Mouse (Mus musculus): Measurements from ENCODE around the gene Tssk4. TPM values are rescaled to one million over a fixed set of nuclear protein-coding genes. Genes with fewer than 3 reads are reported as not detected.

Gene Tssk4
- polyA plus RNA-seq (2015; fragmentation: Nextera tagmentation; extraction: Ambion mirVana) = 0.91 and 1.0 TPM in 2 replicates

DNA sequence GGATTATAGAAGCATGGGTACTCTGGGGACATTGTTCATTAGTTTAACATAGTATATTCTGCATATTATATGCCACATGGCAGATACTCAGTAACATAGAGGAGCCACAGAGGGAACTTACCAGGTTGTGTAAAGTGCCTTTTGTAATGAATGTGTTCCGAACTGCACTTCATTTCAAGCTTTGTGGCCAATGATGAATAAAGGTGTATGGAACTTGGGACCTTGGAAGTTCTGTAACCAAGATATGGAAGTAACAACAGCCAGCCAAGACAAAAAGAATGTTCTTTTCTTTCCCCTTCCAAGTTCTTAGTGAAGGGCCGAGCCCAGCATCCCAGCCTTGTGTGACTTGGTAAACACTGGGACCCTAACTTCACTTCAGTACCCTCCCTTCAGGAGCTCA lies at the start of gene Tssk4:
Gene Tssk4, plus strand, starts transcription at position 301 of the 400 bp plus-strand sequence.
- no peaks in the 10 kb centered on the region for H3K27me3 ChIP-seq
- peaks cover 17% of the 10 kb centered on the region for H3K36me3 ChIP-seq
- no peak within 1 kb of the TSS for H3K9ac ChIP-seq
- no peak within 1 kb of the TSS for H3K27ac ChIP-seq
- H3K9me3 ChIP-seq = no peaks in the 10 kb centered on the region
- WGBS = 93% methylated on average over 2 of the region's 2 CpGs
- peaks cover 5% of the 10 kb centered on the region for H3K4me1 ChIP-seq
- H3K4me2 ChIP-seq (replicated peaks) = no peak within 1 kb of the TSS
- no peak for ATAC-seq (ENCODE audit: low FRiP score, low read depth)
- no peak within 1 kb of the TSS for H3K4me3 ChIP-seq

DNA sequence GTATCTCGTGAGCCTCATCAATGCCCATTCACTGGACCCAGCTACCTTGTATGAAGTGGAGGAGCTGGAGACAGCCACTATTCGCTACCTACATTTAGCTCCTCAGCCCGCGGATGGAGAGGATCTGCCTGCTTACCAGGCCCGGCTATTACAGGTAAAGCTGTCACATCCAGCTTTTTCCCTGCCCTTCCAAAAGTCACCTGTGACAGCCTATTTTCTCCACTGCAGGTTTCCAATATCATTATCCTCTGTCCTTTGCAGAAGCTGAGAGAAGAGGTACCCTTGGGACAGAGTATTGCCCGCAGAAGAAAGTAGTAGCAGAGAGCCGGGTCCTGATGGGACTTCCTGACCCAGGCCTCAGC lies 46.7 kb upstream of the Tssk4 start, which contains the start of gene Irf9:
Gene Irf9, plus strand, starts transcription at position 301 of the 362 bp plus-strand sequence.
- 81% methylated on average over 7 of the region's 7 CpGs for WGBS
- Histone ChIP-seq H3K4me3 (peak within 1 kb of the TSS; percentile 41), H3K27ac (peak within 1 kb of the TSS; percentile 72), H3K4me2 (replicated peaks) (peak within 1 kb of the TSS; percentile 64), H3K27me3 (no peaks in the 10 kb centered on the region), H3K4me1 (peaks cover 17% of the 10 kb centered on the region), H3K9ac (peak within 1 kb of the TSS; percentile 65), H3K36me3 (peaks cover 80% of the 10 kb centered on the region), H3K9me3 (no peaks in the 10 kb centered on the region)
- no peak for ATAC-seq (ENCODE audit: low FRiP score, low read depth)

DNA sequence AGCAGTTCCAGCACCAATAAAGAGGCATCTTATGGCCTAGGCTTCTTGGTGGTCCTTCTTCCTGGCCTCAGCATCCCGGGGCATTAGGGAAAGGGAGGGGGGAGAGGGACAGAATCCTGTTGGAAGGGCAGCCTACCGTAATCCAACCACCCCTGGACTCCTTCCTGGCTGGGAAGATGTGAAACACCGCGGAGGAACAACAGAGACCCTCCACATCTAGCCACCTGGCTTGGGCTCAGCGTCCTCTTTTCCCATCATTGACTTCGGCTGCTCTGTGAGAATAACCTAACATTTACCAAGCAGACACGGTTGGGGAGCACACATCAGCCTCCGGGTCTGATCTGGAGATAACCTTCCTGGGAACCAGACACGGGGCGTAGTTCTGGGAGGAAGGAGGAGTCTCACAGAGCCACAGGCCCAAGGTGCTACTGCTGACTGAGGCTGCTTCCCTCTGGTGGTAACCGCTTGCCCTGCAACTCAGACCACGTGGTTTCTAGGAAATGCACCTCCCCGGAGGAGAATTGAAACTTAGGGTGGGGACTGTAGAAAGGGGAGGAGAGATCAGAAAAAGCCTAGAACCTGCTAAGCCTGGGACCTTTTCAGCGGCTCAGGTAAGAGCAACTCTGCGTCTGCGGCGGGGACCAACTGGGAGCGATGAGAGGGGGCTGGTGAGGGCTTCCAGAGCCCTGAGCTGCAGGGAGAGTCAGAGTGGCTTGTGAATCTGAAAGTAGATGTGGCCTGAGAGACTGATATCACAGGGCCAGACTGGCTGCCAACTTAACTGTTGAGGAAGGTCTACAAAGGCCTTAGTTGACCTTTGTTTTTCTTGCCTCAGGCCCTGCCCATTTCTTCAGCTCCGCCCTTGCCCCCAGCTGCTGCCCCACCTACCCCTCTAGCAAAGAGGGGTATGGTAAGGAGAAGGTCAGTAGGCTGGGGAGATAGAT lies 46.1 kb upstream of the Tssk4 start:
- peak overlapping the region; percentile 65 for H3K9ac ChIP-seq
- H3K36me3 ChIP-seq = peaks cover 80% of the 10 kb centered on the region
- peak overlapping the region; percentile 72 for H3K27ac ChIP-seq
- peak overlapping the region; percentile 64 for H3K4me2 ChIP-seq (replicated peaks)
- no peaks in the 10 kb centered on the region for H3K9me3 ChIP-seq
- peak overlapping the region; percentile 41 for H3K4me3 ChIP-seq
- H3K4me1 ChIP-seq = peaks cover 17% of the 10 kb centered on the region
- peak; percentile 92 for ATAC-seq (ENCODE audit: low FRiP score, low read depth)
- no peaks in the 10 kb centered on the region for H3K27me3 ChIP-seq
- 16% methylated on average over 19 of the region's 19 CpGs for WGBS

DNA sequence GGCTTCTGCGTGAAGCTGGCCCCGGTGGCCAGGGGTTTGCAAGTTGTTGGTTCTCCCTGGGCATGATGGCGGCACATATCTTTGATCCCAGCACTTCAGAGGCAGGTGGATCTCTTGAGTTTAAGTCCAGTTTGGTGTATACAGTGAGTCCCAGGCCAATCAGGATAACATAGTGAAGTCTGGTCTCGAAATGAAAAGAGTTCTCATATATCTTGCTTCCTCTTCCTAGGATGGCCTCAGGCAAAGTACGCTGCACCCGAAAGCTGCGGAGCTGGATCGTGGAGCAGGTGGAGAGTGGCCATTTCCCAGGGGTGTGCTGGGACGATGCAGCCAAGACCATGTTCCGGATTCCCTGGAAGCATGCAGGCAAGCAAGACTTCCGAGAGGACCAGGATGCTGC lies 45.2 kb upstream of the Tssk4 start:
- Histone ChIP-seq H3K4me1 (peaks cover 17% of the 10 kb centered on the region), H3K27ac (no peak overlapping the region), H3K4me2 (replicated peaks) (peak overlapping the region; percentile 64), H3K36me3 (peaks cover 80% of the 10 kb centered on the region), H3K9me3 (no peaks in the 10 kb centered on the region), H3K9ac (no peak overlapping the region), H3K27me3 (no peaks in the 10 kb centered on the region), H3K4me3 (peak overlapping the region; percentile 41; the same call in 1 of the 2 replicates)
- WGBS = 91% methylated on average over 11 of the region's 11 CpGs
- ATAC-seq (ENCODE audit: low FRiP score, low read depth) = no peak

DNA sequence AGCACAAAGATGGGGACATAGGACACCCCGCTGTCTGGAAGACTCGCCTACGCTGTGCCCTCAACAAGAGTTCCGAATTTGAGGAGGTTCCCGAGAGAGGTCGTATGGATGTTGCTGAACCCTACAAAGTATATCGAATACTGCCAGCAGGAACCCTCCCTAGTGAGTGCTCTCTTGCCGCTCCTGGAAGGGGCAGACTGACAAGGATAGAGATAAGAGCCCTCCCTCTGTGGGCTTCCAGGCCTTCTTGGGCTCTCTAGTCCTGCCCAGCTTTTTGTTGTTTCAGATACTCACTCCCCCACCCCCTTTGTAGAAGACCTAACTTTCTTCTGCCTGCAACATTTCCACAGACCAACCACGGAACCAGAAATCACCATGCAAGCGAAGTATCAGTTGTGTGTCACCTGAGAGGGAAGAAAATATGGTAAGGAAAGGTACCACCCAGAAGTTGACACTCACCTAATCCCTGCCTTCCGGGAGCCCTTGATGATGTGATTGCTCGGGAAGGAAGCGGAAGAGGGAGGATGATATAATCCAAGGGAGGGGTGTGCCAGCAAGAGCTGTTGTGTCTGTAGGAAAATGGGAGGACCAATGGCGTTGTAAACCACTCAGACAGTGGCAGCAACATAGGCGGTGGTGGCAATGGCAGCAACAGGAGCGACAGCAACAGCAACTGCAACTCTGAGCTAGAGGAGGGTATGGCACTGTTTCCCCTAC lies 44.1 kb upstream of the Tssk4 start:
- WGBS = 92% methylated on average over 16 of the region's 16 CpGs
- no peak overlapping the region for H3K9ac ChIP-seq
- H3K9me3 ChIP-seq = no peaks in the 10 kb centered on the region
- no peak overlapping the region for H3K27ac ChIP-seq
- no peak for ATAC-seq (ENCODE audit: low FRiP score, low read depth)
- H3K4me1 ChIP-seq = peaks cover 17% of the 10 kb centered on the region
- peaks cover 74% of the 10 kb centered on the region for H3K36me3 ChIP-seq
- H3K4me2 ChIP-seq (replicated peaks) = no peak overlapping the region
- H3K27me3 ChIP-seq = no peaks in the 10 kb centered on the region
- H3K4me3 ChIP-seq = no peak overlapping the region

DNA sequence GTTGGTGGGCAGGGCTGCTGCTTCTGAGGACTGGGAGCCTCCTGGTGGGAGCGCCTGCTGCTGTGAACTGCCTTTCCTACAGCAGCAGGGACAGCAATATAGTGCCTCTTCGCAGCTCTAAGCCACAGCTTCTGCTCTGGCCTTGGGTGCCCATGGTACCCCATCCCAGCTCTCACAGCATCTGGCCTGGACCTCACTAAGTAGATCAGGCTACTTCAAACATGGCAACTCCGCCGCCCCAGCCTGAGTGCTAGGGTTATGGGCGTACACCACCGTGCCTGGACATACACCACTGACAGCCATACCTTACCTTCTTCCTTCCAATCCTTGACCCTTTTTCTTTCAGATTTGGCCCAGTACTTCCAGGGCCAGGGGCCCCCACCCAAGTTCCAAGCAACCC lies 41.6 kb upstream of the Tssk4 start:
- peaks cover 49% of the 10 kb centered on the region for H3K36me3 ChIP-seq
- no peak overlapping the region for H3K9ac ChIP-seq
- no peaks in the 10 kb centered on the region for H3K9me3 ChIP-seq
- ATAC-seq (ENCODE audit: low FRiP score, low read depth) = no peak
- H3K4me1 ChIP-seq = peaks cover 14% of the 10 kb centered on the region
- H3K4me3 ChIP-seq = no peak overlapping the region
- H3K27me3 ChIP-seq = no peaks in the 10 kb centered on the region
- no peak overlapping the region for H3K27ac ChIP-seq
- no peak overlapping the region for H3K4me2 ChIP-seq (replicated peaks)
- WGBS = 95% methylated on average over 6 of the region's 6 CpGs

DNA sequence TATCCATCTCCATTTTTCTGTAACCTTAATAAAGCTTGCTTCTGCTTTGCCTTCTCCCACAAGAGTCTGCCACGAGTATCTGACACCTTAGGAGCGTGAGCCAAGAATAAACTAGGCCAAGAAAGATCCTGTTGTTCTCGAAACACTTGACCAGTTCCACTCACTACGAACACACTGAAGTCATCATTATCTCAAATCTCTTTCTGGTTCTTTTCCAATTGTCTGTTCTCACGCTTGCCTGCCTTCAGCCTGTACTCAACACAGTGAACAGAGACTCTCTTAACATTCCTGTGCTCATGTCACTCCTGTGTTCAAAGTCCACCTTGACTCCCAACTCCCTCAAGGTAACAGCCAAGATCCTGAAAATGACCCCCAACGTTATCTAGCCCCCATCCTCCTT lies 36.6 kb upstream of the Tssk4 start:
- no peak overlapping the region for H3K9ac ChIP-seq
- H3K36me3 ChIP-seq = peaks cover 18% of the 10 kb centered on the region
- no peak overlapping the region for H3K4me3 ChIP-seq
- H3K4me1 ChIP-seq = no peaks in the 10 kb centered on the region
- H3K27ac ChIP-seq = no peak overlapping the region
- ATAC-seq (ENCODE audit: low FRiP score, low read depth) = no peak
- H3K27me3 ChIP-seq = no peaks in the 10 kb centered on the region
- H3K4me2 ChIP-seq (replicated peaks) = no peak overlapping the region
- WGBS = 76% methylated on average over 6 of the region's 6 CpGs
- H3K9me3 ChIP-seq = no peaks in the 10 kb centered on the region

DNA sequence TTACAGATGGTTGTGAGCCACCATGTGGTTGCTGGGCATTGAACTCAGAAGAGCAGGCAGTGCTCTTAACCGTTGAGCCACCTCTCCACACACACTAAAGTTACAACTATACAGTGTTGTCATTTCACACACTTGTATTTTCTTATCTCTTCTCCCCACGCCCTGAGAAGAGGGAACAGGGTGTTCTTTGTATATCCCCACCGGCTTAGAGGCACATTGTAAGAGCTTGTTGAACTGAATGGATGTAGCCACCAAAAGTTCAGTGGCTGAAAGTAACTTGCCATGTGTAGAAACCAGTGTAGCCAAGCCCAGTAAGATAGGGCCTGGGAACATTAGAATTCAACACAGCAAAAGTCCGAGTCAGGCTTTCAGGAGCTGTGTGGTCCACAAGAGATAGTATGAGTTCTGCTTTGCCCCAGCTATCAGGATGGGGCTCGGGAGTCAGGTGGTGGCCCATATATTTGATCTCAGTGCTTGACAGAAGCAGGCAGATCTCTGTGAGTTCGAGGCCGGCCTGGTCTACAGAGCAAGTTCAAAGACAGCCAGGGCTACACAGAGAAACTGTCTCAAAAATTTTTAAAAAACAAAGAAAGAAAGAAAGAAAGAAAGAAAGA lies 35.3 kb upstream of the Tssk4 start:
- no peak overlapping the region for H3K27ac ChIP-seq
- H3K36me3 ChIP-seq = peaks cover 5% of the 10 kb centered on the region; the same call in 1 of the 2 replicates
- H3K4me1 ChIP-seq = peaks cover 6% of the 10 kb centered on the region; the same call in 1 of the 2 replicates
- WGBS = 83% methylated on average over 7 of the region's 7 CpGs
- H3K4me2 ChIP-seq (replicated peaks) = no peak overlapping the region
- no peaks in the 10 kb centered on the region; the same call in 1 of the 2 replicates for H3K27me3 ChIP-seq
- ATAC-seq (ENCODE audit: low FRiP score, low read depth) = no peak
- no peak overlapping the region for H3K9ac ChIP-seq
- no peaks in the 10 kb centered on the region for H3K9me3 ChIP-seq
- no peak overlapping the region for H3K4me3 ChIP-seq

DNA sequence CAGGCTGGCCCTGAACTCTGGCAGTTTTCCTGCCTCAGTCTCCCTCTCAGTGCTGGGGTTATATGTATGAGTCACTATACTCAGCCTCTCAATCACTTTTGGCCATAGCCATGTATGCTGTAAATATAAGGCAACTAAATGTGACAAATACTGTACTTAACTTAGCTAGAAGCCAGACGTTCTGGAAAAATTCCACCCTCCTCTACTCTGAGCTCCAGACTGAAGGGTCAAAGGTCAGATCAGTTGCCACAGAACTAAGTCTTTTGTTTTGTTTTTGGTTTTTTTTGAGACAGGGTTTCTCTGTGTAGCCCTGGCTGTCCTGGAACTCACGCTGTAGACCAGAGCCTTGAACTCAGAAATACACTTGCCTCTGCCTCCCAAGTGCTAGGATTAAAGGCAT lies 34.1 kb upstream of the Tssk4 start:
- Histone ChIP-seq H3K4me2 (replicated peaks) (no peak overlapping the region), H3K4me3 (no peak overlapping the region), H3K27ac (no peak overlapping the region), H3K4me1 (peaks cover 6% of the 10 kb centered on the region; the same call in 1 of the 2 replicates), H3K36me3 (no peaks in the 10 kb centered on the region), H3K9ac (no peak overlapping the region), H3K27me3 (no peaks in the 10 kb centered on the region; the same call in 1 of the 2 replicates), H3K9me3 (no peaks in the 10 kb centered on the region)
- ATAC-seq (ENCODE audit: low FRiP score, low read depth) = no peak
- WGBS = 49% methylated on average over 2 of the region's 2 CpGs

DNA sequence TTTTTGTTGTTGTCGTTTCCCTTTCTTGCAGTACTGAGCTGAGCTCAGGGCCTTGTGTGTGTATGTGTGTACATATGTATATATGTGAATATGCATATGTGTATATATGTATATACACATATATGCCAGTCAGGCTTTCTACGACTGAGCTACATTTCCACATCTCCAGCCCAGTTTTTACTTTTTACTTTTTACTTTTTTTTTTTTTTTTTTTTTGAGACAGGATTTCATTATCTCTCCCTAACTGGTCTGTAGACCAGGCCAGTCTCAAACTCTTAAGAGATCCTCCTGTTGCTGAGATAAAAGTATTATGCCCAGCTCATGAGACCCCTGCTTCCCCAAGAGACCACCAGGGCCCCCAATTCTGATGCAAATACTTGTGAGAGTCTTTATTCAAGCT lies 33.1 kb upstream of the Tssk4 start:
- H3K4me2 ChIP-seq (replicated peaks) = no peak overlapping the region
- ATAC-seq (ENCODE audit: low FRiP score, low read depth) = no peak
- no peaks in the 10 kb centered on the region for H3K9me3 ChIP-seq
- no peak overlapping the region for H3K27ac ChIP-seq
- 82% methylated on average over 2 of the region's 2 CpGs for WGBS
- H3K4me3 ChIP-seq = no peak overlapping the region
- H3K36me3 ChIP-seq = no peaks in the 10 kb centered on the region
- H3K4me1 ChIP-seq = peaks cover 6% of the 10 kb centered on the region; the same call in 1 of the 2 replicates
- no peak overlapping the region for H3K9ac ChIP-seq
- no peaks in the 10 kb centered on the region; the same call in 1 of the 2 replicates for H3K27me3 ChIP-seq

DNA sequence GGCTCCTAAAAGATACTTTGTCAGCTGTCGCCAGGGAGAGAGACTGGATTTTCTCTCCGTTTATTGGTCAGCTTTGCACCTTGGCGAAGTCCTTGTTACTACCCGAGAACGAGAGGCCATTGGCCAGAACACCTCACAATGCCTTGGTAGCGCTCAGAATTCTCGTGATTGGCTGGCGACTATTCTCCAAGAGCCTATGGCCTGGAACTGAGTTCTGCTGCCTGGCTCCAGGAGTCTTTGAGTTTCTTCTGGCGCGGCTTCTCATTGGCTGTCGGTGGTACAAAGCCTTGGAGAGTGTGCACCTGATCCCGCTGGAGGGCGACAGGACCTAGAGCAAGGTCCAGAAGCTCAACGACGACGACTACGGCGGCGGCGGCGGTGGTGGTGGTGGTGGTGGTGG lies 32.2 kb upstream of the Tssk4 start, which contains the start of gene Rec8:
Gene Rec8, plus strand, starts transcription at position 216 of the 400 bp plus-strand sequence.
- H3K27me3 ChIP-seq = no peaks in the 10 kb centered on the region; the same call in 1 of the 2 replicates
- peak within 1 kb of the TSS; percentile 43 for H3K9ac ChIP-seq
- no peaks in the 10 kb centered on the region for H3K9me3 ChIP-seq
- peak within 1 kb of the TSS; percentile 34 for H3K4me3 ChIP-seq
- peak; percentile 79 for ATAC-seq (ENCODE audit: low FRiP score, low read depth)
- no peak within 1 kb of the TSS for H3K27ac ChIP-seq
- peak within 1 kb of the TSS; percentile 58 for H3K4me2 ChIP-seq (replicated peaks)
- H3K36me3 ChIP-seq = 0 out of 2 replicates have a peak, but pooled peaks cover 3% of the 10 kb centered on the region
- peaks cover 6% of the 10 kb centered on the region; the same call in 1 of the 2 replicates for H3K4me1 ChIP-seq
- whole genome bisulfite sequencing = 16% methylated on average over 21 of the region's 21 CpGs
